Mouse (Mus musculus) mouse embryonic stem cell (cell line): Measurements from ENCODE around the gene Col4a1.

Experiments used
- in situ Hi-C, 2 experiments: fragments of 300-500 bp; cut with MboI; formaldehyde crosslinking; loops; 1 replicate in 1 of 2; 3 replicates in 1 of 2; pipeline ENCODE4 v1.14.3; 2019 to 2020; ENCODE audit warnings: low sequenced_read_pairs in 2 of 2, low pct_unique_long_range_greater_than_20kb in 1 of 2, mixed read lengths in 1 of 2; ENCODE audit not compliant: unreplicated experiment in 1 of 2

The Col4a1 gene

GRCm38 (mm10) chr8:11179869-11180268 lies 132.8 kb downstream of the Col4a1 start:
- in situ Hi-C loops, result loop anchor here (25.0 kb wide), 2 partner anchors 618 to 768 kb away; no protein-coding TSS in a partner anchor

GRCm38 (mm10) chr8:11176393-11176792 lies 136.2 kb downstream of the Col4a1 start:
- in situ Hi-C loops, result loop anchor here (25.0 kb wide), 2 partner anchors 614 to 764 kb away; no protein-coding TSS in a partner anchor

GRCm38 (mm10) chr8:11173284-11174191 lies 139.1 kb downstream of the Col4a1 start:
- in situ Hi-C loops, result no loop called here

GRCm38 (mm10) chr8:11171526-11171925 lies 141.1 kb downstream of the Col4a1 start:
- in situ Hi-C loops, result no loop called here

- in situ Hi-C loops, result no loop called here
Observed at GRCm38 (mm10) chr8:11169383-11169782, 143.2 kb downstream of the Col4a1 start.

GRCm38 (mm10) chr8:11168780-11169179 lies 143.8 kb downstream of the Col4a1 start:
- in situ Hi-C loops, result no loop called here

GRCm38 (mm10) chr8:11167955-11168354 lies 144.7 kb downstream of the Col4a1 start:
- in situ Hi-C loops, result no loop called here

- in situ Hi-C loops, result no loop called here
Observed at GRCm38 (mm10) chr8:11165592-11165991, 147.0 kb downstream of the Col4a1 start.

- in situ Hi-C loops, result no loop called here
Observed at GRCm38 (mm10) chr8:11156319-11156692, 156.3 kb downstream of the Col4a1 start.

GRCm38 (mm10) chr8:11155579-11156318 lies 156.9 kb downstream of the Col4a1 start:
- in situ Hi-C loops, result no loop called here

GRCm38 (mm10) chr8:11150268-11150667 lies 162.4 kb downstream of the Col4a1 start:
- in situ Hi-C loops, result no loop called here

- in situ Hi-C loops, result no loop called here
Observed at GRCm38 (mm10) chr8:11149201-11149810, 163.3 kb downstream of the Col4a1 start.

GRCm38 (mm10) chr8:11148797-11149196 lies 163.8 kb downstream of the Col4a1 start:
- in situ Hi-C loops, result no loop called here
